Mouse (Mus musculus): ENCODE results near the gene Frmd4a. TPM values are rescaled to one million over a fixed set of nuclear protein-coding genes. Genes with fewer than 3 reads are reported as not detected.

Frmd4a gene
- polyA plus RNA-seq, 1 experiment = 13.5 TPM

DNA sequence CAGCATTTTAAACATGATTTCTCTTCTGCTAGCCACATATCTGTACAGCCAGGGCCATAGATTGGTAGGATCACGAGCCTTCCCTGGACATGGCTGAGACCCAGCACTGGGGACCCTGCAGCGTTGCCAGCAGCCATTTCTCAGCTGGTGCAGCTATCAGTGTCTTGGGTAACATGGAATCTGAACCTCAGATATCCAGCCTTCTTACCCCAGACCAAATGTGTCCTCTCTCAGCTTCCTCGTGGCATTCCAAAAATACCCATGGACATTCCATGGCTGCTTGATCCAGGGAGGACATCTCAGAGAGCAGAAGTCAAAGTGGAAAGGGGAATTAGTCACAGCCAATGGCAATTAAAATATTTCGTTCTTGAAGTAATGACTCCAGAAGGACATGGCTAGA, 321.6 kb downstream of the Frmd4a start:
- H3K4me1 ChIP-seq (ENCODE audit: control insufficient read depth, insufficient read depth, insufficient read length) = no peaks in the 10 kb centered on the region
- TF ChIP-seq CTCF (IDR thresholded peaks at IDR 0.05; ENCODE audit: extremely low read depth, insufficient read depth, insufficient read length, insufficient replicate concordance) = no peak
- TF ChIP-seq POLR2A (IDR thresholded peaks at IDR 0.05; ENCODE audit: low read depth, low read length) = no peak
- no peak for DNase-seq (ENCODE audit: low read depth in 1 of 2, low spot score in 2 of 2)
- H3K27me3 ChIP-seq (ENCODE audit: control insufficient read depth, insufficient read depth, low read length) = no peaks in the 10 kb centered on the region
- H3K4me3 ChIP-seq (ENCODE audit: extremely low read depth, insufficient read depth, insufficient read length) = no peak overlapping the region
- 79% methylated on average over 4 of the region's 4 CpGs for WGBS
- no peak overlapping the region for H3K27ac ChIP-seq (ENCODE audit: insufficient read depth, low read length)
- no peaks in the 10 kb centered on the region for H3K36me3 ChIP-seq (ENCODE audit: control insufficient read depth, insufficient read depth, low read length)

- H3K4me3 ChIP-seq (ENCODE audit: extremely low read depth, insufficient read depth, insufficient read length) = no peak overlapping the region
- WGBS = 80% methylated on average over 3 of the region's 3 CpGs
- H3K27me3 ChIP-seq (ENCODE audit: control insufficient read depth, insufficient read depth, low read length) = no peaks in the 10 kb centered on the region
- DNase-seq (ENCODE audit: low read depth in 1 of 2, low spot score in 2 of 2) = no peak
- H3K4me1 ChIP-seq (ENCODE audit: control insufficient read depth, insufficient read depth, insufficient read length) = no peaks in the 10 kb centered on the region
- TF ChIP-seq CTCF (IDR thresholded peaks at IDR 0.05; ENCODE audit: extremely low read depth, insufficient read depth, insufficient read length, insufficient replicate concordance) (no peak), POLR2A (IDR thresholded peaks at IDR 0.05; ENCODE audit: low read depth, low read length) (no peak)
- H3K27ac ChIP-seq (ENCODE audit: insufficient read depth, low read length) = no peak overlapping the region
- H3K36me3 ChIP-seq (ENCODE audit: control insufficient read depth, insufficient read depth, low read length) = no peaks in the 10 kb centered on the region
Observed at GRCm38 (mm10) chr2:4339530-4340218, 322.2 kb downstream of the Frmd4a start.

GRCm38 (mm10) chr2:4340378-4340777, 322.9 kb downstream of the Frmd4a start:
- H3K36me3 ChIP-seq (ENCODE audit: control insufficient read depth, insufficient read depth, low read length) = no peaks in the 10 kb centered on the region
- H3K4me1 ChIP-seq (ENCODE audit: control insufficient read depth, insufficient read depth, insufficient read length) = no peaks in the 10 kb centered on the region
- no peak overlapping the region for H3K27ac ChIP-seq (ENCODE audit: insufficient read depth, low read length)
- H3K4me3 ChIP-seq (ENCODE audit: extremely low read depth, insufficient read depth, insufficient read length) = no peak overlapping the region
- H3K27me3 ChIP-seq (ENCODE audit: control insufficient read depth, insufficient read depth, low read length) = no peaks in the 10 kb centered on the region
- DNase-seq (ENCODE audit: low read depth in 1 of 2, low spot score in 2 of 2) = no peak
- 91% methylated on average over 10 of the region's 10 CpGs for WGBS
- TF ChIP-seq CTCF (IDR thresholded peaks at IDR 0.05; ENCODE audit: extremely low read depth, insufficient read depth, insufficient read length, insufficient replicate concordance) = no peak
- no peak for TF ChIP-seq POLR2A (IDR thresholded peaks at IDR 0.05; ENCODE audit: low read depth, low read length)

DNA sequence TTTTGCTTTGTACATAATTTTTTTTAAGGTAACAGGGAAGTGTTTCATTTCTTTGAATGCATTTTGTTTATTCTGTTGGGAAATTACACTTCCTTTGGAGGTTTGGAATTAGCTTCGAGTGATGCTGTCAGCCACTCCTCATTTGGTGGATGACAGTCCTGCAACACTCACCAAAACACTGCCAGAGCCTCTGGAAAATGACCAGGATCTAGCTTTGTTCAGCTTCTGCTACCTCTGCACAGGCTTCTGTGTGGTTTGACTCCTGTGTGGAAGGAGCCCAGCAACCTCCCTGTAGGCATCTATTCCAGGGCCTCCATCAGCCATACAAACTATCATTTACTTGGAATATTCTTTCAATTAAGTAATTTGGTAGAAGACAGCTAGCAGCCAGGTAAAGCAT, 323.6 kb downstream of the Frmd4a start:
- Histone ChIP-seq H3K4me3 (ENCODE audit: extremely low read depth, insufficient read depth, insufficient read length) (no peak overlapping the region), H3K27me3 (ENCODE audit: control insufficient read depth, insufficient read depth, low read length) (no peaks in the 10 kb centered on the region), H3K4me1 (ENCODE audit: control insufficient read depth, insufficient read depth, insufficient read length) (no peaks in the 10 kb centered on the region), H3K36me3 (ENCODE audit: control insufficient read depth, insufficient read depth, low read length) (no peaks in the 10 kb centered on the region), H3K27ac (ENCODE audit: insufficient read depth, low read length) (no peak overlapping the region)
- DNase-seq (ENCODE audit: low read depth in 1 of 2, low spot score in 2 of 2) = no peak
- TF ChIP-seq POLR2A (IDR thresholded peaks at IDR 0.05; ENCODE audit: low read depth, low read length) (no peak), CTCF (IDR thresholded peaks at IDR 0.05; ENCODE audit: extremely low read depth, insufficient read depth, insufficient read length, insufficient replicate concordance) (no peak)
- 58% methylated on average over 1 of the region's 1 CpGs for WGBS

DNA sequence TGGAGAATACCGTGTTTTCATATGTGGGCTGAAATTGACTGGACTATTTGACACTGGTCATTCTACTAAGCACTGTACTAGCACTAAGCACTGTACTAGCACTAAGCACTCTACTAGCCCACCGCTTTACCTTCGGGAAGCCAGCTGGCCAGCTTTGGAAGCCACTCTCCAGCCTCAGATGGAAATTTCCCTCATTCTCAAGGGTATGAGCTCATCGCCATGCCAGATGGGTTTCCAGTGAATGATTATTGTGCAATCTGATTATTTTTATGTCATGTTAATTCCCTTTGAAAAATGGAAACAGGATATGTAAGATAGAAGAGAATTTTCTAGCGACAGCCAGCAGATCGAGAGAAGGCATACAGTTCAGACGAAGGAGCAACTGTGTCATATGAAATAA, 324.5 kb downstream of the Frmd4a start:
- no peaks in the 10 kb centered on the region for H3K36me3 ChIP-seq (ENCODE audit: control insufficient read depth, insufficient read depth, low read length)
- H3K27me3 ChIP-seq (ENCODE audit: control insufficient read depth, insufficient read depth, low read length) = no peaks in the 10 kb centered on the region
- WGBS = 90% methylated on average over 7 of the region's 7 CpGs
- no peak for TF ChIP-seq POLR2A (IDR thresholded peaks at IDR 0.05; ENCODE audit: low read depth, low read length)
- TF ChIP-seq CTCF (IDR thresholded peaks at IDR 0.05; ENCODE audit: extremely low read depth, insufficient read depth, insufficient read length, insufficient replicate concordance) = no peak
- no peak for DNase-seq (ENCODE audit: low read depth in 1 of 2, low spot score in 2 of 2)
- no peak overlapping the region for H3K27ac ChIP-seq (ENCODE audit: insufficient read depth, low read length)
- H3K4me1 ChIP-seq (ENCODE audit: control insufficient read depth, insufficient read depth, insufficient read length) = no peaks in the 10 kb centered on the region
- no peak overlapping the region for H3K4me3 ChIP-seq (ENCODE audit: extremely low read depth, insufficient read depth, insufficient read length)

- no peak for DNase-seq (ENCODE audit: low read depth in 1 of 2, low spot score in 2 of 2)
- H3K36me3 ChIP-seq (ENCODE audit: control insufficient read depth, insufficient read depth, low read length) = no peaks in the 10 kb centered on the region
- H3K4me1 ChIP-seq (ENCODE audit: control insufficient read depth, insufficient read depth, insufficient read length) = no peaks in the 10 kb centered on the region
- H3K4me3 ChIP-seq (ENCODE audit: extremely low read depth, insufficient read depth, insufficient read length) = no peak overlapping the region
- TF ChIP-seq POLR2A (IDR thresholded peaks at IDR 0.05; ENCODE audit: low read depth, low read length) = no peak
- TF ChIP-seq CTCF (IDR thresholded peaks at IDR 0.05; ENCODE audit: extremely low read depth, insufficient read depth, insufficient read length, insufficient replicate concordance) = no peak
- no peaks in the 10 kb centered on the region for H3K27me3 ChIP-seq (ENCODE audit: control insufficient read depth, insufficient read depth, low read length)
- no peak overlapping the region for H3K27ac ChIP-seq (ENCODE audit: insufficient read depth, low read length)
- 88% methylated on average over 5 of the region's 5 CpGs for WGBS
Observed at GRCm38 (mm10) chr2:4344411-4344810, 326.9 kb downstream of the Frmd4a start.

- Histone ChIP-seq H3K4me1 (ENCODE audit: control insufficient read depth, insufficient read depth, insufficient read length) (no peaks in the 10 kb centered on the region), H3K4me3 (ENCODE audit: extremely low read depth, insufficient read depth, insufficient read length) (no peak overlapping the region), H3K27ac (ENCODE audit: insufficient read depth, low read length) (no peak overlapping the region), H3K27me3 (ENCODE audit: control insufficient read depth, insufficient read depth, low read length) (no peaks in the 10 kb centered on the region), H3K36me3 (ENCODE audit: control insufficient read depth, insufficient read depth, low read length) (no peaks in the 10 kb centered on the region)
- TF ChIP-seq POLR2A (IDR thresholded peaks at IDR 0.05; ENCODE audit: low read depth, low read length) (no peak), CTCF (IDR thresholded peaks at IDR 0.05; ENCODE audit: extremely low read depth, insufficient read depth, insufficient read length, insufficient replicate concordance) (no peak)
- DNase-seq (ENCODE audit: low read depth in 1 of 2, low spot score in 2 of 2) = no peak
- 17% methylated on average over 6 of the region's 6 CpGs for WGBS
Observed at GRCm38 (mm10) chr2:4346232-4346631, 328.7 kb downstream of the Frmd4a start.

Measured in spleen, adult 2 months (tissue).